Mouse (Mus musculus) megakaryocyte-erythroid progenitor cell, adult 5-6 weeks (primary cell): ENCODE results near the gene Vil1. TPM values are rescaled to one million over a fixed set of nuclear protein-coding genes. Genes with fewer than 3 reads are reported as not detected.

Experiments used
- total RNA-seq, 2 experiments: library from RNA; stranded (forward) in 1 of 2; stranded (reverse) in 1 of 2; fragments of 200-1000, 215-1000 nt in 1 of 2; fragments of >200 nt in 1 of 2; fragmentation: Nextera tagmentation in 1 of 2; gene quantifications; 2 replicates each; pipeline ENCODE4 v1.2.3; 2014 to 2017

Gene Vil1
- total RNA-seq, 2 experiments from 2014 or later = not detected

Other genes starting within 250 kb of the Vil1 start
- gene Cxcr1, start 214.7 kb upstream of the Vil1 start, total RNA-seq (2014; fragmentation: Nextera tagmentation) = not detected in 2 replicates
- not detected in 2 replicates for gene Cxcr1, start 214.7 kb upstream of the Vil1 start, total RNA-seq (2017)
- gene Arpc2, start 173.3 kb upstream of the Vil1 start, total RNA-seq (2014; fragmentation: Nextera tagmentation) = 211 and 242 TPM in 2 replicates
- gene Arpc2, start 173.3 kb upstream of the Vil1 start, total RNA-seq (2017) = 228 and 233 TPM in 2 replicates
- 1.0 TPM in 1 of 2 replicates, not detected in the other for gene Gpbar1, start 130.8 kb upstream of the Vil1 start, total RNA-seq (2014; fragmentation: Nextera tagmentation)
- not detected in 2 replicates for gene Gpbar1, start 130.8 kb upstream of the Vil1 start, total RNA-seq (2017)
- gene Aamp, start 124.6 kb upstream of the Vil1 start, total RNA-seq (2014; fragmentation: Nextera tagmentation) = 78.9 and 90.5 TPM in 2 replicates
- gene Aamp, start 124.6 kb upstream of the Vil1 start, total RNA-seq (2017) = 84.4 and 95.3 TPM in 2 replicates
- 22.4 and 50.1 TPM in 2 replicates for gene Pnkd, start 124.4 kb upstream of the Vil1 start, total RNA-seq (2014; fragmentation: Nextera tagmentation)
- 14.1 and 22.8 TPM in 2 replicates for gene Pnkd, start 124.4 kb upstream of the Vil1 start, total RNA-seq (2017)
- gene Tmbim1, start 103.8 kb upstream of the Vil1 start, total RNA-seq (2014; fragmentation: Nextera tagmentation) = 10.1 and 16.8 TPM in 2 replicates
- gene Tmbim1, start 103.8 kb upstream of the Vil1 start, total RNA-seq (2017) = 13.6 and 13.9 TPM in 2 replicates
- gene Catip, start 47.3 kb upstream of the Vil1 start, total RNA-seq (2014; fragmentation: Nextera tagmentation) = not detected in 2 replicates
- gene Catip, start 47.3 kb upstream of the Vil1 start, total RNA-seq (2017) = not detected in 2 replicates
- gene Slc11a1, start 34.2 kb upstream of the Vil1 start, total RNA-seq (2014; fragmentation: Nextera tagmentation) = not detected in 2 replicates
- gene Slc11a1, start 34.2 kb upstream of the Vil1 start, total RNA-seq (2017) = 0.42 TPM in 1 of 2 replicates, not detected in the other
- 84.0 and 87.0 TPM in 2 replicates for gene Ctdsp1, start 17.9 kb upstream of the Vil1 start, total RNA-seq (2014; fragmentation: Nextera tagmentation)
- 19.5 and 26.8 TPM in 2 replicates for gene Ctdsp1, start 17.9 kb upstream of the Vil1 start, total RNA-seq (2017)
- gene Cnot9, start 96.7 kb downstream of the Vil1 start, total RNA-seq (2014; fragmentation: Nextera tagmentation) = 65.5 and 83.3 TPM in 2 replicates
- gene Cnot9, start 96.7 kb downstream of the Vil1 start, total RNA-seq (2017) = 122 and 130 TPM in 2 replicates
- not detected in 2 replicates for gene Plcd4, start 133.5 kb downstream of the Vil1 start, total RNA-seq (2014; fragmentation: Nextera tagmentation)
- gene Plcd4, start 133.5 kb downstream of the Vil1 start, total RNA-seq (2017) = 0.33 TPM in 1 of 2 replicates, not detected in the other
- gene Usp37, start 134.9 kb downstream of the Vil1 start, total RNA-seq (2014; fragmentation: Nextera tagmentation) = 31.1 and 40.1 TPM in 2 replicates
- gene Usp37, start 134.9 kb downstream of the Vil1 start, total RNA-seq (2017) = 39.9 and 70.7 TPM in 2 replicates
- 26.5 and 29.8 TPM in 2 replicates for gene Zfp142, start 178.9 kb downstream of the Vil1 start, total RNA-seq (2014; fragmentation: Nextera tagmentation)
- gene Zfp142, start 178.9 kb downstream of the Vil1 start, total RNA-seq (2017) = 12.3 and 13.8 TPM in 2 replicates
- gene Bcs1l, start 178.9 kb downstream of the Vil1 start, total RNA-seq (2014; fragmentation: Nextera tagmentation) = 27.8 and 29.7 TPM in 2 replicates
- gene Bcs1l, start 178.9 kb downstream of the Vil1 start, total RNA-seq (2017) = 14.4 and 21.1 TPM in 2 replicates
- gene Rnf25, start 192.0 kb downstream of the Vil1 start, total RNA-seq (2014; fragmentation: Nextera tagmentation) = 38.6 and 49.9 TPM in 2 replicates
- gene Rnf25, start 192.0 kb downstream of the Vil1 start, total RNA-seq (2017) = 22.7 and 26.5 TPM in 2 replicates
- 0.20 and 0.82 TPM in 2 replicates for gene Stk36, start 192.1 kb downstream of the Vil1 start, total RNA-seq (2014; fragmentation: Nextera tagmentation)
- not detected in 2 replicates for gene Stk36, start 192.1 kb downstream of the Vil1 start, total RNA-seq (2017)